Mouse (Mus musculus) megakaryocyte, embryonic 14.5 days (primary cell): ENCODE results near the gene Serinc2.

ENCODE experiments used
- FLI1 ChIP-seq: IDR thresholded peaks from 2 replicates; pipeline ENCODE4 v1.6.1; 2012; ENCODE audit warnings: low read length, inconsistent platforms, mixed read lengths
- GATA1 ChIP-seq: IDR thresholded peaks from 3 replicates; pipeline ENCODE4 v1.6.1; 2012; ENCODE audit warnings: mixed read lengths, low read length, inconsistent platforms, borderline replicate concordance

- TF ChIP-seq FLI1 (no peak), GATA1 (no peak)
These were observed 8.9 kb downstream of the Serinc2 start for GRCm38 (mm10) chr4:130270089-130270488.
